Mouse (Mus musculus): ENCODE measurements at regions not wholly inside any gene's neighbourhood (a gene's known extent, or its start where the extent isn't known, plus 50 kb on each side); places are given as distances from the start of the nearest gene placed in this dataset.

DNA sequence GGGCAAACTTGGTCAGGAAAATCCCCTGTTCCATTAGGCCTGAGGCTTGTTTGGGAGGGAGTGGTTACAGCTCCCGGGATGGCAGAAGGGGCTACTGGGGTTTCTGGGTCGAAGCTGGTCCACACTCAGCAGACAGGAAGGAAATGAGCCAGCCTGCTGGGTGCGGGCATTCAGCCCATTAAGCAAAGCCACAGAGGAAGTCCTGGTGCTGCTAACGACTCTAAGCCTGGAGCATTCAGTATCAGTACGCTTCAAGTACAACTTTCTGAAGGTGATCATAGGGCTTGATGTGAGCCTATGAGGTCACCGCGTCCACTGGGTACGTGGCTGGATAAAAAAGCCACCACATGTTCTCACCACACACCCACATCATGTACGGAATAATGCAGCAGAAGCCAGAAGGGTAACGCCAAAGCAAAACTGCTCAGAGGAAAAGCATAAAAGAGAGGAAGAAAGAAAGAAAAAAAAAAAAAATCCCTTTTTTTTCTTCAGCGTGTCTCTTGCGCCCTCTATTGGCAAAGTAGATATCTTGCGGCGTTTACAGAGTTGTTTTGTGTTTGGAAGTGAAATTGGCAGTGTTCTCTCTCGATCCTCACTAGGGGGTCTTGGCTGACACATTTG is 149.4 kb upstream of the Ctso start:
- TF ChIP-seq CTCF (IDR thresholded peaks at IDR 0.05; ENCODE audit: low read depth, low read length) (peak; percentile 7; the same call in 1 of the 2 replicates), POLR2A (IDR thresholded peaks at IDR 0.05; ENCODE audit: extremely low read depth, insufficient read depth, low read length) (no peak)
